Mouse (Mus musculus) stomach, postnatal 0 days (tissue): ENCODE measurements around the gene Vil1.

Experiments used
- CTCF ChIP-seq: IDR thresholded peaks from 2 replicates; pipeline ENCODE4 v1.5.1; 2016; ENCODE audit warnings: antibody characterized with exemption, low read depth, mild to moderate bottlenecking, moderate library complexity
- EP300 ChIP-seq: optimal IDR thresholded peaks from 2 replicates; pipeline ENCODE3; 2016; ENCODE audit warnings: antibody characterized with exemption

DNA sequence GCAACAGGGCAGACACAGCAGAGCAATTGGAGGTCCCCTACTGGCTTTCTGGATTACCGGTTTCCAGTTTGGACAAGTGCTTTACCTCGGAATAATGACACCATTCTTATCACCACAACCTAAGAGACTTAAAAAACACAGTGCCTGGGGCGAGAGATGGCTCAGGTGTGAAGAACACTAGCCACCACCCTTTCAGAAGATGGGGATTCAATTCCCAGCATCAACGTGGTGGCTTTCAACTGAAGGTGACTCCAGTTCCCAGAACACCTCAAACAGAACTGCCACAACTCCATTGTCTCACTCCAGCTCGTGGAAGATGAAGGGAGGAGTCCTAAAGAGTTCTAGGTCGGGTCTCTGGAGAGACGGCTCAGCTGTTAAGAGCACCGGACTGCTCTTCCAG, 23.6 kb upstream of the Vil1 start:
- TF ChIP-seq CTCF (no peak), EP300 (no peak)
